Mouse (Mus musculus) heart, adult 2 months (tissue): ENCODE results near the gene Ubxn1. TPM values are rescaled to one million over a fixed set of nuclear protein-coding genes. Genes with fewer than 3 reads are reported as not detected.
A peak's percentile ranks its signal among the peaks of the same experiment; 100 is the strongest.

Source experiments
- DNase-seq, 2 experiments: peaks; one replicate each; pipeline ENCODE4 v3.0.0; 2021
- H3K27ac ChIP-seq: fragments of 200-600 bp; 2 replicates; pipeline ENCODE4 v1.8.1; 2022
- H3K27me3 ChIP-seq: fragments of 200-500 bp; 2 replicates; pipeline ENCODE4 v1.6.1; 2012; ENCODE audit warnings: mild to moderate bottlenecking, low read length, inconsistent platforms, mixed read lengths; ENCODE audit not compliant: control insufficient read depth, insufficient read depth
- H3K36me3 ChIP-seq: fragments of 200-500 bp; 2 replicates; pipeline ENCODE4 v1.6.1; 2012; ENCODE audit warnings: low read length, inconsistent platforms; ENCODE audit not compliant: control insufficient read depth, insufficient read depth
- H3K4me1 ChIP-seq: fragments of 200-500 bp; 2 replicates; pipeline ENCODE4 v1.6.1; 2011; ENCODE audit warnings: low read length; ENCODE audit not compliant: control insufficient read depth, insufficient read depth
- H3K4me3 ChIP-seq: fragments of 200-600 bp; 2 replicates; pipeline ENCODE4 v1.8.1; 2022
- H3K79me2 ChIP-seq: fragments of 200-500 bp; replicated peaks from 2 replicates; pipeline ENCODE4 v1.6.1; 2012; ENCODE audit warnings: mild to moderate bottlenecking, inconsistent platforms, low read length, moderate library complexity, mixed read lengths; ENCODE audit not compliant: control insufficient read depth, insufficient read depth
- H3K9ac ChIP-seq: fragments of 200-500 bp; 2 replicates; pipeline ENCODE4 v1.6.1; 2012; ENCODE audit warnings: low read depth, mild to moderate bottlenecking, control low read depth, inconsistent platforms, low read length, mixed read lengths
- CTCF ChIP-seq: fragments of 200-600 bp; IDR thresholded peaks from 2 replicates; pipeline ENCODE4 v1.8.1; 2022; ENCODE audit warnings: antibody characterized with exemption, mild to moderate bottlenecking, moderate library complexity
- EP300 ChIP-seq: fragments of 200-500 bp; IDR thresholded peaks from 2 replicates; pipeline ENCODE4 v1.6.1; 2011; ENCODE audit warnings: low read depth, low read length, control low read depth; ENCODE audit not compliant: insufficient read depth
- POLR2A ChIP-seq: fragments of 200-500 bp; IDR thresholded peaks from 2 replicates; pipeline ENCODE4 v1.6.1; 2011; ENCODE audit warnings: mild to moderate bottlenecking, low read depth, low read length, control low read depth; ENCODE audit not compliant: insufficient read depth
- WGBS: fragments of 180-500 bp; shearing (Covaris S2); methylation state at CpG from one replicate; pipeline ENCODE4 v1.1.7; 2018; 5-methylcytosine and 5-hydroxymethylcytosine counted together
- intact Hi-C: fragments of 180-260 bp; cut with DNase I; formaldehyde crosslinking; loops from one replicate; pipeline ENCODE4 v1.15.1; 2025
- polyA plus RNA-seq: library from polyadenylated mRNA; depleted of rRNA; stranded (reverse); fragments of >200 nt; gene quantifications from 2 replicates; pipeline ENCODE4 v1.2.3, GENCODE M21; 2012
- total RNA-seq, 2 experiments: library from RNA; stranded (reverse); gene quantifications; 2 replicates each; pipeline ENCODE4 v1.2.3; 2021

Gene Ubxn1
- total and polyA plus RNA-seq, 3 experiments, result 60.7 to 135 (median 108) TPM

DNA sequence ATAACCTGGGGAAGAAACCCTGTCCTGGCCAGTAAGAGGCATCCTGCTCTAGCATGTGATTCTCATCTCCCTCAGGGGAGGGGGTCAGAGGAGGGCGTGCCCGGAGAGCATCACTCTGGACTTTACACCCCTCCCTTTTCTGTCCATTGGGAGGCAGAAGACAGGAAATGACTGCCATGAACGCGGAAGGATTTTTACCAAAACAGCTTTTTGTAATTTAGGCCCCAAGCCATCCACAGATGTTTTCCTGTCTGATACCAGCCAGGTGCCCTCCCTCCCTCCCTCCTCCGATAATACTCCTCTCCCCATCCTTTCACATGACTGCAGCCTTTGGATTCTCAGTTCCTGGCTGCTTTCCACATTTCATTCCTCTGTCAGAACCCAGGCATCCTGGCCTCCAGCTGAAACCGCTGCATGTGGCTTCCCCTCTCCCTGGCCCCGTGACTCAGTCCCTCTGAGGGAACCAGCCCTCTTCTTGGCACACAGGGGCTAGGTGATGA is 20.8 kb upstream of the Ubxn1 start, which contains the start of gene Lrrn4cl:
Gene Lrrn4cl (plus strand): TSS at position 367 of the 500 bp plus-strand sequence.
- H3K4me1 ChIP-seq, result peaks cover 2% of the 10 kb centered on the region; the same call in 1 of the 2 replicates
- H3K27ac ChIP-seq, result peak within 1 kb of the TSS; percentile 6; the same call in 1 of the 2 replicates
- H3K79me2 ChIP-seq, result no peaks in the 10 kb centered on the region
- no peak within 1 kb of the TSS for H3K9ac ChIP-seq
- no peak for TF ChIP-seq EP300
- TF ChIP-seq CTCF, result no peak
- no peak for TF ChIP-seq POLR2A
- WGBS, result 10% methylated on average over 7 of the region's 7 CpGs
- peak; percentile 42 to 57 for DNase-seq
- H3K27me3 ChIP-seq, result no peaks in the 10 kb centered on the region
- no peak within 1 kb of the TSS for H3K4me3 ChIP-seq
- no peaks in the 10 kb centered on the region for H3K36me3 ChIP-seq
- intact Hi-C loops, result no loop called here

DNA sequence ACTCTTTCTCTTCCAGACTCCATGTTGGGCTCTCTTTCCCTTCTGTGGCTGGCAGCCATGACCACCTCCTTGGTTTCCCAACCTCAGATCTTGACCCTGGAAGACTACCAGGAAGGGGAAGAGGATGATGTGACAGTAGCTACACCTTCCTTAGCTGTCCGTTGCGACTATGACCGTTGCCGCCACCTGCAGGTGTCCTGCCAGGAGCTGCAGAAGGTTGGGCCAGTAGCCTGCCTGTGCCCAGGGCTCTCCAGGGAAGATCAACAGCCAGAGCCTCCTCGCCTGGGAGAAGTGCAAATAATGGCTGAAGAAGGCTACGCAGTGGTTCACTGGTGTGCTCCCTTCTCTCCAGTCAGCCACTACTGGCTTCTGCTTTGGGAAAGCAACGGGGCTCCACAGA is 19.7 kb upstream of the Ubxn1 start:
- no peak for TF ChIP-seq POLR2A
- intact Hi-C loops, result no loop called here
- 62% methylated on average over 7 of the region's 7 CpGs for WGBS
- H3K36me3 ChIP-seq, result no peaks in the 10 kb centered on the region
- H3K79me2 ChIP-seq, result no peaks in the 10 kb centered on the region
- no peak overlapping the region for H3K27ac ChIP-seq
- H3K4me1 ChIP-seq, result peaks cover 2% of the 10 kb centered on the region; the same call in 1 of the 2 replicates
- no peaks in the 10 kb centered on the region for H3K27me3 ChIP-seq
- no peak for DNase-seq
- no peak overlapping the region for H3K4me3 ChIP-seq
- no peak overlapping the region for H3K9ac ChIP-seq

- peak; percentile 47 to 63 for DNase-seq
- TF ChIP-seq EP300, result no peak
- no peak for TF ChIP-seq POLR2A
- no peak for TF ChIP-seq CTCF
- H3K27ac ChIP-seq, result no peak overlapping the region
- no peaks in the 10 kb centered on the region for H3K36me3 ChIP-seq
- no peaks in the 10 kb centered on the region for H3K79me2 ChIP-seq
- WGBS, result 63% methylated on average over 10 of the region's 10 CpGs
- peaks cover 2% of the 10 kb centered on the region; the same call in 1 of the 2 replicates for H3K4me1 ChIP-seq
- H3K9ac ChIP-seq, result no peak overlapping the region
- no peaks in the 10 kb centered on the region for H3K27me3 ChIP-seq
- intact Hi-C loops, result no loop called here
- H3K4me3 ChIP-seq, result no peak overlapping the region
Measured at GRCm38 (mm10) chr19:8852236-8852928, 18.9 kb upstream of the Ubxn1 start.

GRCm38 (mm10) chr19:8853117-8853516 is 18.2 kb upstream of the Ubxn1 start:
- H3K27me3 ChIP-seq, result no peaks in the 10 kb centered on the region
- WGBS, result 78% methylated on average over 3 of the region's 3 CpGs
- H3K27ac ChIP-seq, result no peak overlapping the region
- intact Hi-C loops, result no loop called here
- no peak for DNase-seq
- H3K9ac ChIP-seq, result no peak overlapping the region
- TF ChIP-seq CTCF (no peak), POLR2A (no peak), EP300 (no peak)
- H3K4me3 ChIP-seq, result no peak overlapping the region
- peaks cover 2% of the 10 kb centered on the region; the same call in 1 of the 2 replicates for H3K4me1 ChIP-seq
- no peaks in the 10 kb centered on the region for H3K36me3 ChIP-seq
- no peaks in the 10 kb centered on the region for H3K79me2 ChIP-seq

- DNase-seq, result no peak
- Histone ChIP-seq H3K27me3 (0 out of 2 replicates have a peak, but pooled peaks cover 2% of the 10 kb centered on the region), H3K4me1 (no peaks in the 10 kb centered on the region), H3K79me2 (no peaks in the 10 kb centered on the region), H3K9ac (no peak overlapping the region), H3K4me3 (no peak overlapping the region), H3K27ac (no peak overlapping the region), H3K36me3 (no peaks in the 10 kb centered on the region)
- intact Hi-C loops, result loop anchor here (2.0 kb wide), 1 partner anchor 253 kb away; no protein-coding TSS in a partner anchor
- no peak for TF ChIP-seq POLR2A
- TF ChIP-seq CTCF, result peak; percentile 83
- TF ChIP-seq EP300, result no peak
- 36% methylated on average over 4 of the region's 4 CpGs for WGBS
Measured at GRCm38 (mm10) chr19:8857689-8858088, 13.6 kb upstream of the Ubxn1 start.

- Histone ChIP-seq H3K79me2 (no peaks in the 10 kb centered on the region), H3K4me3 (no peak overlapping the region), H3K27me3 (0 out of 2 replicates have a peak, but pooled peaks cover 2% of the 10 kb centered on the region), H3K9ac (no peak overlapping the region), H3K4me1 (no peaks in the 10 kb centered on the region), H3K36me3 (no peaks in the 10 kb centered on the region), H3K27ac (no peak overlapping the region)
- DNase-seq, result no peak
- TF ChIP-seq EP300 (no peak), POLR2A (no peak), CTCF (peak; percentile 63)
- intact Hi-C loops, result loop anchor here (2.0 kb wide), 1 partner anchor 252 kb away; no protein-coding TSS in a partner anchor
- WGBS, result 29% methylated on average over 1 of the region's 1 CpGs
Measured at GRCm38 (mm10) chr19:8859018-8859417, 12.3 kb upstream of the Ubxn1 start.
